Mouse (Mus musculus) granulocyte monocyte progenitor cell, adult 5-6 weeks (primary cell): Measurements from ENCODE around the gene Fcrla. TPM values are rescaled to one million over a fixed set of nuclear protein-coding genes. Genes with fewer than 3 reads are reported as not detected.

ENCODE experiments used
- ATAC-seq: replicated peaks from 2 replicates; pipeline ENCODE4 v1.8.0; 2016; ENCODE audit warnings: mild to moderate bottlenecking, moderate TSS enrichment, inconsistent platforms; ENCODE audit not compliant: poor library complexity, severe bottlenecking
- total RNA-seq, 2 experiments: library from RNA; stranded (forward) in 1 of 2; stranded (reverse) in 1 of 2; fragments of 200-712, 200-1000 nt in 1 of 2; fragments of >200 nt in 1 of 2; fragmentation: Nextera tagmentation in 1 of 2; gene quantifications; 2 replicates each; pipeline ENCODE4 v1.2.3; 2014 to 2017

Gene Fcrla
- total RNA-seq, 2 experiments from 2014 or later, result not detected

GRCm38 (mm10) chr1:170932043-170932442 lies 4.7 kb upstream of the Fcrla start:
- peak; percentile 17; the same call in 1 of the 2 replicates for ATAC-seq

- ATAC-seq, result no peak
Measured at GRCm38 (mm10) chr1:170929245-170929644, 1.9 kb upstream of the Fcrla start.

GRCm38 (mm10) chr1:170928467-170928866 lies 1.1 kb upstream of the Fcrla start:
- no peak; the same call in 1 of the 2 replicates for ATAC-seq

GRCm38 (mm10) chr1:170926941-170927340 lies 442 bp downstream of the Fcrla start:
- ATAC-seq, result no peak

- peak; percentile 94 for ATAC-seq
Measured at GRCm38 (mm10) chr1:170924485-170924884, 2.9 kb downstream of the Fcrla start.

- peak; percentile 72 for ATAC-seq
Measured at GRCm38 (mm10) chr1:170919308-170919707, 8.1 kb downstream of the Fcrla start.

GRCm38 (mm10) chr1:170915657-170916056 lies 11.7 kb downstream of the Fcrla start:
- no peak for ATAC-seq

GRCm38 (mm10) chr1:170912891-170913615 lies 14.3 kb downstream of the Fcrla start, which contains the start of gene Fcrlb:
Fcrlb (minus strand) TSS chr1:170912941.
- ATAC-seq, result no peak

GRCm38 (mm10) chr1:170911907-170912660 lies 15.3 kb downstream of the Fcrla start:
- peak; percentile 74 for ATAC-seq

- ATAC-seq, result 0 out of 2 replicates have a peak, but pooled peaks have one; percentile 13
Measured at GRCm38 (mm10) chr1:170908341-170908740, 19.0 kb downstream of the Fcrla start.

- peak; percentile 52 for ATAC-seq
Measured at GRCm38 (mm10) chr1:170907456-170908191, 19.8 kb downstream of the Fcrla start.

- no peak for ATAC-seq
Measured at GRCm38 (mm10) chr1:170907111-170907455, 20.3 kb downstream of the Fcrla start.

GRCm38 (mm10) chr1:170903485-170903884 lies 23.9 kb downstream of the Fcrla start:
- ATAC-seq, result no peak

GRCm38 (mm10) chr1:170901536-170902238 lies 25.7 kb downstream of the Fcrla start:
- peak; percentile 55 for ATAC-seq

- ATAC-seq, result no peak
Measured at GRCm38 (mm10) chr1:170900799-170901467, 26.4 kb downstream of the Fcrla start.

- peak; percentile 63 for ATAC-seq
Measured at GRCm38 (mm10) chr1:170898413-170899075, 28.8 kb downstream of the Fcrla start.

- ATAC-seq, result peak; percentile 52
Measured at GRCm38 (mm10) chr1:170896651-170897281, 30.6 kb downstream of the Fcrla start.
